Mouse (Mus musculus): Measurements from ENCODE around the gene Etnk1.
"Not testable (repeated sequence)": the region's sequence is repeated elsewhere in the genome, so short reads cannot be mapped to it uniquely, and the experiment has no call there.

Etnk1 gene

GRCm38 (mm10) chr6:143171781-143172465 is 4.9 kb downstream of the Etnk1 start:
- no peak for DNase-seq

DNA sequence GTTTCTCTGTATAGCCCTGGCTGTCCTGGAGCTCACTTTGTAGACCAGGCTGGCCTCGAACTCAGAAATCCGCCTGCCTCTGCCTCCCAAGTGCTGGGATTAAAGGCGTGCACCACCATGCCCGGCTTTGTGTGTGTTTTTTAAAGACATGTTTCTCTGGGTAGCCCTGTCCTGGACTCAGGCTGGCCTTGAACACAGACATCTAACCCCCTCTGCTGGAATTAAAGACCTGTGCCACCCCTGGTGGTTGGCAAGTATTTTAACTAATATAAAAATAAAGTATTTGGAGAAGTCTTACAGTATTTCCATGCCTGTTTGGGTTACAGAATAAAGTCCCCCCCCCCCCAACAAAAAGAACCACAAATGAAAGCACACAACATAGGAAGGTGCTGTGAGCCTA is 5.7 kb downstream of the Etnk1 start:
- not testable (repeated sequence) for DNase-seq

GRCm38 (mm10) chr6:143174226-143174625 is 7.2 kb downstream of the Etnk1 start:
- no peak for DNase-seq

GRCm38 (mm10) chr6:143174906-143175656 is 8.1 kb downstream of the Etnk1 start:
- no peak for DNase-seq

DNA sequence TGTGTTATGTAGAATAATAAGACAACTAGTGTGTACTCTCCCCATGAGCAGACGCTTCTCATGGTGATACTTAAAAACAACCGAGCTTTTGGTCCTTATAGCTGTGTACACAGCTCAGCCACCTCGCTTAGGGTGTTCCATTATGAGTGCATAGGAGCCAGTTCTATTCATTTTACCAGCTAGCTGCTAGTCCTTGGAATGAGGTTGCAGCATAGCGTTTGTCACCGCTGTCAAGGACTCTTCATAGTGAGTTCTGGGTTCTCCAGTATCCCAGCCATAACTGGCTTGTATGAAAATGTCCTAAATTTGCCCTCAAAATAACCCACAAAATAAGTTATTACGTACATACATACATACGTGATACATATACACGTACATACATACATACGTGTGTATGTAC is 9.1 kb downstream of the Etnk1 start:
- DNase-seq = no peak

GRCm38 (mm10) chr6:143176591-143176990 is 9.6 kb downstream of the Etnk1 start:
- no peak for DNase-seq

GRCm38 (mm10) chr6:143179181-143179580 is 12.2 kb downstream of the Etnk1 start:
- DNase-seq = no peak

DNA sequence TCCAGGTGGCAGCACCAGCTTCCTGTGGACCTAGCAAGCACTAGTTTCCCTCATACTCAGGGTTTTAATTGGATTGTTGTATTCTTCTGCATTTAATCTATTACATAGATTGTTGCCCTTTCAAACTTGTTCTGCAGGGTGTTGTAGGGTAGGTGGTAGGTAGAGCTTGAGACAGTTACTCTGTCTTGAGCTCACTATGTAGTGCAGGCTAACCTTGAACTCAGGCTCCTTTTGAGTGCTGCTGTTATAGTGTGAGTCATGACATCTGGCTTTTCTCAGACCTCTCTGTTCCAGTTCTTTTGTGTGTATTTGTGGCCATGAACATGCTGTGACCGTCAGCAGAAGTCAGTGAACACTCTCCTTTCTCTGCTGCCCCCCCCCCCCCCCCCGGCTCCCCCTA is 12.7 kb downstream of the Etnk1 start:
- no peak for DNase-seq

GRCm38 (mm10) chr6:143180511-143180910 is 13.5 kb downstream of the Etnk1 start:
- DNase-seq = no peak

DNA sequence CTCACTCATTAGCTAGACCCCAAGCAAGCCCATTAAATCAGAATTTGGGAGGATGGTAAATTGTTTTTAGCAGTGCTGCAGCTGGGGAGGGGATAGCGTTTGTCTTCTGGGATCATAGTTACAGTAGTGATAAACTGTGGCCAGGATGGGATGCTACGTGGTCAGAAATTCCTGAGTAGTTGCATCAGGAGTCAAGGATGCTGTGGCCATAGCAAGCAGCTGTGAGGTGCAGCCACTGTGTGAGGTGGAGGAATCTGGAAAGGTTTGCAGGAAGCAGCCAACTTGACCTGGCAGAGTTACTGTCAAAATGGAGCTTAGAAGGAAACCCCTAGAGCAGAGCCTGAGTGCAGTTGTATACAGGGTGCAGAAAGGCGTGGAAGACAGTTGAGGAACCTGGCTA is 17.1 kb downstream of the Etnk1 start:
- no peak for DNase-seq

DNA sequence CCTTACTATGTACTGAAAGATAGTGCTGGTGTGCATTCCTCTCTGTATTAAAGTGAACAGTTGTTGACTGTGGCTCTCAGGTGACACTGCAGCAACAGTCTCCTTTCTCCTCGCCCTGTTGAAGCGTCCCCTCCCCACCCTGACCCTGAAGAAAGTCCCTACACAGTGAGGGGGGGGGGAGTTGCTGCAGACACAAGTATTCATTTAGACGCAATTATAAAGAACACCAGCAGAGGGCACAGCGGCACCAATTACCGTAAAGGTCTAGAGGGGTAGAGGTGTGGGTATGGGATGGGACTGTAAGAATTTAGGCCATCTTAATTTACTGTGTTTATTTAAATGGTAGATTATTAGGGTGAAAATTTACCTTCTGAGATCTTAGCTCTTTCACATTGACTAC is 17.7 kb downstream of the Etnk1 start:
- no peak for DNase-seq

- DNase-seq = no peak
These were observed 23.9 kb downstream of the Etnk1 start for GRCm38 (mm10) chr6:143190838-143191476.

- no peak for DNase-seq
These were observed 24.6 kb downstream of the Etnk1 start for GRCm38 (mm10) chr6:143191477-143192098.

DNA sequence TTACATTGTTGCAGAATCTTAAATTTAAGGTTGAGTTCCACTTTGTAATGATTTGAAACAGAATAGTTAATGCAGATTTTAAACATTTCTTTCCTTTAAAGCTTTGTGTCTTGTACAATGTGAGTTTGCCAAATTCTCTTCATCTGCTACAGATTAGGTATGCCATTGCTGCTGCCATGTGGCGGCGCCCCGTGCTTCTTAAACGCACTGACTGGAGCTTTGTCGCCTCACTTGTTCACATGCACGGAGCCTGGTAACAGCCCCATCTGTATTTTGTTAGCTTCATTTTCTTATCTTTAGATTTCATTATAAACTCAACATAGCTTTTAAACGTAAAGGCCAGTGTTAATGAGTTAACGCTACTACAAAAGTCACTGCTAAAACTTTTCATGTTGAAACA is 25.7 kb downstream of the Etnk1 start:
- no peak for DNase-seq

DNA sequence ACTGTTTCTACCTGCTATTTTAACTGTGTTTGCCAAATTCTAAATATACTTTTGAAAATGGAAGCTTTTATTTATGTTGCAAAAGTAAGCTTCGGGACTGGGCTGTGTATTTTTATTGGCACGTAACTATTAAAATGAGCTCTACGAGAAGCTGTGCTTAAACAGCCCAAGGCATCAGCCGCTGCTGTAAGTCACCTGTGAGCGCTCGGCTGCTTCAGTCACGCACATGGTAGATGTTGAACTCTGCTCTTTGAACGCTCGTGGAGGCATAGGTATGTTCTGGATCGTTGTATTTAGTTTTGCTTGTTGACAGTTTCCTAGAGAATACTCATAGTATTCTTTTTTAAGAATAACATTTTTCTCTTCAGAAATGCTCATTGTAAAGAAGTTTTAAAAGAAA is 26.1 kb downstream of the Etnk1 start:
- DNase-seq = no peak

DNA sequence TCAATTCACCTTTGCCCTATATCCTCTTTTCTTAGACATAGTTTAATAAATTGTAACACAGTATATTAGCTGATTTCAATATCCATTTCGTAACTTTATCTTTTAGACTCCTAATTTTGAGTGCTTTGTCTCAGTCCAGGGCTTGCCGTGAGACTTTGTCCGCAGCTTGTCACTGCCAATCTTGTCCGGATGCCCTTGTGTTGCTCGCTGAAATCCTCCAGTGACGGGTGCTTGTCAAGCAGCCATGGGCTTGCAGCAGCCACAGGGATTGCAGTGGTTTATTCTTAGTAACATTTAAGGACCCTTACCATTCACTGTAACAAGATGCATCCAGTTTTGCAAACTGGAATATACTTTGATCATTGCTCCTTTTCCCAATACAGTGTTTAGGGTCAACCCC is 26.6 kb downstream of the Etnk1 start:
- DNase-seq = no peak

DNA sequence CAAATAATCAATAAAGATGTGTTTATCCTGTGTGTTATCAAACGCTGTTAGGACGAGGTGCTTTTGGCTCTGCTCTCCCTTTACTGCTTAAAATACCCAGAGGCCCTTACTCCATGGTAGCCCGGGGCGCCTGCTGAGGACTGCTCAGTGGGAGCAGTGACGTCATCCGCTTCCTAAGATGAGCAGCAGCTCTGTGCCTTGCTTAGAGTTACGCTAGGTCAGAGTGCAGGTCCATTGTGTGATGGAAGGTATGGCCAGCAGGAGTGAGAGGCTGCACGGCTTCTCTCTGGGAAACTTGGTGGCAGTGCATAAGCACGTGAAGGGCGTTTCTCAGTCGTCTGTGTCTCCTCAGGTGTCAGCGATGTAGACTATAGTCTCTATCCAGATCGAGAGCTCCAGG is 30.0 kb downstream of the Etnk1 start:
- no peak for DNase-seq

GRCm38 (mm10) chr6:143198421-143198820 is 31.4 kb downstream of the Etnk1 start:
- no peak for DNase-seq

DNA sequence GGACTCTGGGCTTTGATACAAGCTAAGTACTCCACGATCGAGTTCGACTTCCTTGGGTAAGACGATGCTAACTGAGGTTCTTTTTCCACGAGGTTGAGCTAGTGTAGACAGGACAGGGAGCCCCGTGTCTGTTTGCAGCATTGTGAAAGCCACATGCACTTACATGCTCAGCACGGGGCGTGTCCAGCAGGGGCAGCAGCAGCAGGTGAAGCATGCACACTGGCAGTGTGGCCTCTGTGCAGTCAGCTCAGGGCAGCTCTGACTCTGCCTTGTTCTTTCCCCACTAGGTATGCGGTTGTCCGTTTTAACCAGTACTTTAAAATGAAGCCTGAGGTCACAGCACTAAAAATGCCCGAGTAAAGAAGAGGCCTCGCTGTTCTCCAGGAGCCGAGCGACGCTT is 36.1 kb downstream of the Etnk1 start:
- no peak for DNase-seq

DNA sequence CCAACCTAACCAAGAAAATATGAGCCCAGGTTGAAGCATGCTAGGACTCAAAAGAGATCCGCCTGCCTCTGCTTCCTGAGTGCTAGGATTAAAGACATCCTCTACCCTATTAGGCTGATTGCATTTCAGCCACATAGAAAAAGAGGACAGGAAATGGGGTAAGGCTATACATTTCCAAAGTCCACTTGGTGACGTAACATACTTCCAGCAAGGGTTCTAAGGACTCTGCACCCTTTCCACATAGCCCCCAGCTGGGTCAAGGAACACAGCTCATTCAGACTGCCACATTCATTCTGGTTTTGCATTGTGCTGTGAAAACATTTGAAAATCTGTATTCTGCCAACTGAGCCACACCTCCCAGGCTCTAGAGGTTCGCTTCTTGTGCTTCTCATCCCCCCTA is 41.9 kb downstream of the Etnk1 start:
- no peak for DNase-seq

GRCm38 (mm10) chr6:143212766-143213165 is 45.7 kb downstream of the Etnk1 start:
- no peak for DNase-seq

DNA sequence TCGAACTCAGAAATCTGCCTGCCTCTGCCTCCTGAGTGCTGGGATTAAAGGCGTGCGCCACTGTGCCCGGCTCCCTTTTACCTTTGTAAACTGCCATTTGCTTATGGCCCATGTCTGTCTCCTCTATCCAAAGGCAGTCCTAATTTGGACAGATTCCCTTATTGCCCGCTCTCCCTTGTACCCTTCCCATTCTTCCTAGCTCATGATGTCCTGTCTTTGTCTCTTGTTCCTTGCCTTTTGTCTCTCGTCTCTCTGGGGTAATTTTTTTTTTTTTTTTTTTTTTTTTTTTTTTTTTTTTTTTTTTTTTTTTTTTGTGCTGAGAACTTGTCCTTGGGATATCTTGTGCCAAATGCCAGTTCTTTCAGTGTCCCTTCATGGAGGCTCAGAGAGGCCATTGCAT is 46.4 kb downstream of the Etnk1 start:
- DNase-seq = no peak

- DNase-seq = no peak
These were observed 49.2 kb downstream of the Etnk1 start for GRCm38 (mm10) chr6:143216221-143216620.

DNA sequence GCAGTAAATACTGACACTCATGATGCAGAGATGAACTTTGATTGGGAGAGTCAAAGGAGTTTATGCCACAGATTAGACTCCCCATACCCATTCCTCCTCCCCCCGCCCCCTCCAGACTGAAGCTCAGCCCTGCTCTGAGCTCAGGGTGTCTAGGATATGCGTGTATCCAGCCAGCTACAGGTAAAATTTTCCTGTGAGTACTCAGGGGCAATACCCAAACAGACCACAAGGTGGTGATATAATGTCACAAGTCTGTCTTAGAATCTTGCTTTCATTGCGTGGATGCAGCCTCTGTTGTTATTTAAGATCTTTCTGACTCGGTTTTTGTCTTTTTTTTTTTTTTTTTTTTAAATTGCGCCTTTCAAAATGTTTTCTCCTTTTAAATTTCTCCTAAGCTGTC is 52.3 kb downstream of the Etnk1 start:
- DNase-seq = peak; percentile 24

All from cerebellum, adult 11-12 months (tissue).